Mouse (Mus musculus): Measurements from ENCODE around the gene Zfp266.

DNA sequence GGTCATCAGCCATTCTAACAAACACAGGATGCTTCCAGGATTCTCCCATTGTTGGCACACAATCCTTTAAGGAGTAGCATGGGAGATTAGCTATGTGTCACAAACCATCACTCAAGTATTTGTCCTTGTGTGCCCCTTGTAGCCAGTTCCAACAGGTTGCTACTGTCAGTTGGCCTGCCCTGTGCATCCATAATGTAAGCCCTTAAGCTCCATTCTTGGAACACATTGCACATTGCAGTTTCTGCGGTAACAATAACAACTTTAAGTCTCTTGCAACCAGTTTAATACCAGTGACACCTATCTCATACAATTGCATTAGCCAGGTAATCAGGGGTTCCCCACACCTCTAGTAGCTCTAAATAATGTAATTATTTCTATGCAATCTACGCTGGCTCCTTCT, 15.4 kb upstream of the Zfp266 start:
- no peak for TF ChIP-seq CTCF (IDR thresholded peaks at IDR 0.05; ENCODE audit: control insufficient read depth, insufficient read depth, low read length)
- no peak for TF ChIP-seq POLR2A (IDR thresholded peaks at IDR 0.05; ENCODE audit: borderline replicate concordance, control insufficient read depth, low read depth, low read length)

All from bone marrow, adult 2 months (tissue).